Mouse (Mus musculus): ENCODE results near the gene Epha2. TPM values are rescaled to one million over a fixed set of nuclear protein-coding genes. Genes with fewer than 3 reads are reported as not detected.

Epha2 gene
- total RNA-seq, 2 experiments from 2014 or later: 0.99 to 1.4 TPM

GRCm38 (mm10) chr4:141360846-141361245, 59.8 kb downstream of the Epha2 start:
- peak in 1 of 2 experiments; percentile 43 for DNase-seq (ENCODE audit: extremely low spot score in 1 of 2, low spot score in 1 of 2)

- peak; percentile 75 to 95 for DNase-seq (ENCODE audit: extremely low spot score in 1 of 2, low spot score in 1 of 2)
Measured at GRCm38 (mm10) chr4:141362937-141363548, 62.0 kb downstream of the Epha2 start.

GRCm38 (mm10) chr4:141365126-141365525, 64.1 kb downstream of the Epha2 start:
- no peak for DNase-seq (ENCODE audit: extremely low spot score in 1 of 2, low spot score in 1 of 2)

GRCm38 (mm10) chr4:141365876-141366275, 64.8 kb downstream of the Epha2 start:
- no peak for DNase-seq (ENCODE audit: extremely low spot score in 1 of 2, low spot score in 1 of 2)

GRCm38 (mm10) chr4:141367997-141368791, 67.2 kb downstream of the Epha2 start, which contains the start of gene Fam131c:
TSS of gene Fam131c (plus strand) at chr4:141368220.
- no peak for DNase-seq (ENCODE audit: extremely low spot score in 1 of 2, low spot score in 1 of 2)

GRCm38 (mm10) chr4:141372426-141372825, 71.4 kb downstream of the Epha2 start:
- DNase-seq (ENCODE audit: extremely low spot score in 1 of 2, low spot score in 1 of 2): no peak

Small RNAs within 50 kb of the gene (microRNA-seq; reads per million reads assigned to microRNA genes)
- 0 reads per million in 2 experiments for gene Gm25690

Other genes starting within 250 kb of the Epha2 start
- 10 to 100 TPM; 46.3 to 73.9 TPM for gene Crocc, start 240.7 kb upstream of the Epha2 start, total RNA-seq (2021)
- 10 to 100 TPM; 41.2 to 46.5 TPM for gene Necap2, start 222.9 kb upstream of the Epha2 start, total RNA-seq (2021)
- under 1 TPM; 0.17 to 0.21 TPM for gene Spata21, start 212.9 kb upstream of the Epha2 start, total RNA-seq (2021)
- gene Szrd1, start 161.5 kb upstream of the Epha2 start, total RNA-seq (2021): 10 to 100 TPM; 51.7 to 58.6 TPM
- gene Fbxo42, start 153.3 kb upstream of the Epha2 start, total RNA-seq (2021): 10 to 100 TPM; 25.2 to 25.8 TPM
- gene Rsg1, start 87.3 kb upstream of the Epha2 start, total RNA-seq (2021): 1 to 10 TPM; 2.7 to 4.0 TPM
- gene Arhgef19, start 61.7 kb upstream of the Epha2 start, total RNA-seq (2021): 10 to 100 TPM; 15.1 to 21.6 TPM
- 1 to 10 TPM; 2.8 to 3.1 TPM for gene Fam131c, start 67.0 kb downstream of the Epha2 start, total RNA-seq (2021)
- gene Clcnka, start 97.5 kb downstream of the Epha2 start, total RNA-seq (2021): under 1 TPM in 1 of 2 experiments, not detected in 1; 0.23 TPM
- not detected for gene Clcnkb, start 114.8 kb downstream of the Epha2 start, total RNA-seq (2021)
- not detected for gene Hspb7, start 119.5 kb downstream of the Epha2 start, total RNA-seq (2021)
- gene Srarp, start 134.9 kb downstream of the Epha2 start, total RNA-seq (2021): 1 to 10 TPM; 3.5 to 4.7 TPM
- 10 to 100 TPM; 32.2 to 33.6 TPM for gene Zbtb17, start 143.4 kb downstream of the Epha2 start, total RNA-seq (2021)
- gene Spen, start 237.4 kb downstream of the Epha2 start, total RNA-seq (2021): 10 to 100 TPM; 51.6 to 67.6 TPM

Data from layer of hippocampus, postnatal 25 days (tissue).